Mouse (Mus musculus): ENCODE measurements around the gene Jam2.

Jam2 gene

GRCm38 (mm10) chr16:84838576-84838975 is 64.7 kb downstream of the Jam2 start:
- no peak for DNase-seq (ENCODE audit: low spot score)

- DNase-seq (ENCODE audit: low spot score), result no peak
Measured at GRCm38 (mm10) chr16:84853492-84853891, 79.6 kb downstream of the Jam2 start.

DNA sequence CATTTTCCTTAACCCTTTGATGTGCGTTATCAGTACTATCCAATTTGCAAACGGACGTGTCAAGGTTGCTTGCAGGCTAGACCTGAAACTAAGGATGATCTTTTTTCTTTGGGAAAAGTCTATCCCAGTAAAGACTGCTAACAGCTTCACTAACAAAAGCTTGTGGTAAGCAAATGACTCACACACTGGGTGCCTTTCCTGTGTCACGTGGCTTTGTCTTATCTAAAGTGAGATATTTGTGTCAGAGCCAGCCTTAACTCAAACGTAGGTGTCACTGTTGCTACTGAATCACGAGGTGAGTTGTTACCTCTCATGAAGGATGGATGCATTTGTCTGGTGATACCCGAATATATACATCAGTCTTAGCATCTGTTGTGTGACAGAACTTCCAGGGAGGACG is 90.7 kb downstream of the Jam2 start:
- DNase-seq (ENCODE audit: low spot score), result no peak

GRCm38 (mm10) chr16:84873805-84874204 is 99.9 kb downstream of the Jam2 start:
- no peak for DNase-seq (ENCODE audit: low spot score)

DNA sequence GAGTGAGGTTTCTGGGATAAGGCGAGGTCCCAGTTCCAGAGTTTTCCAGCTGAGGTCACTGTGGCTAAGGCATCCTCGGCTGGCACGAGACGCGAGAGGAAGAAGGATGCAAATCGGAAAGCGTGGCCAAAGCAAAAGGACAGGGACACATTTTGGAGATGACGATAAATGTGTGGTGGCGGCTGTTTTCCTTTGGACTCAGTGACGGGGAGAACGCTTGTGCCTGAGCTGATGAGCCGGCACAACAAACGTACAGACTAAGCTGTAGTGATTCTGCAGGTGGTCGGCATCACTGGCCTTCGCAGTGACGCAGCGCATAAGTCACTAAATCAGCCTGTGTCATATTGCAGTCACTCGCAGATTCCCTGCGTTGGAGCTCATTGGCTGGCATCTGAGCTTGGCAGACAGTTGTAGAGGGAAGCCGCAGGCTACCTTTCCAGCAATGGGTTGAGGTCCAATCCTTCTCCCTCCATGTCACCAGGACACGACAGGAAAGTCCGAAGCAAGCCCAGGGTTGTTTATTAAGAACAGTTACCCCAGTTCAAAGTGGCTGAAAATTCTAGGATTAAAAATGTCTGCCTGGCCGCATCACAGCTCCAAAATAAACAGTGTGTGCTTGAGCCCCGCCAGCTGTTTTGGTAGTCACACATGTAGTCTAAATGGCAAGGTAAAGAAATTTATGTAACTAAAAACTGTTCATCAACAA is 101.2 kb downstream of the Jam2 start:
- DNase-seq (ENCODE audit: low spot score), result peak; percentile 4

Measured in urinary bladder, postnatal 25 days (tissue).